ENCODE assay signal across 8 mouse cellular contexts in the genomic region with DNA sequence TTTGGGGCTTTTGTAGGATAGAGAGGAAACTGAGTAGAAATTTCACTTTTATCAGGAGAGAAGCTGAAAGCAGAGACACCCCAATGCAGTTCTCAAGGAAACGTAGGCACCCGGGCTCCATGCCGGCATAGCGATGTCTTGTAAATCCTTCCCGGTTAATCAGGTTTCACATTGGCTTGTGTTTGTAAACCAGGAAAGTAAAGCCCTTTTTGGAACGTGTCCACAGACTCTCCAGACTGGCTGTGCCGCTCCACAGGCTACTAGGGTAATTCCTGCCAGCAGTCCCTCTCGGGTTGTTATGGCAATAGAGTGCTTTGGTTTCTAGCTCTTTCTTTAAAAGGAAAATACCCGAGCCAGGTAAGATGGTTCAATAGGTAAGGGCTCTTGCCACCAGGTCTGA. TPM values are rescaled to one million over a fixed set of nuclear protein-coding genes. Genes with fewer than 3 reads are reported as not detected.
A peak's percentile ranks its signal among the peaks of the same experiment; 100 is the strongest.
DNase-seq lines count a peak whose midpoint lies in the region; ATAC-seq and TF ChIP-seq lines count a peak whose summit lies in the region.

No protein-coding gene starts in this region.

- DNase-seq in Patski (ENCODE audit: low read depth, low spot score): peak; percentile 75
- DNase-seq in cerebellum, postnatal 36 days: peak; percentile 49 to 60
- DNase-seq in large intestine, adult 2 months (ENCODE audit: low read depth, low spot score): peak; percentile 50
- peak; percentile 21 for DNase-seq in ovary, postnatal 36 days (ENCODE audit: low spot score)
- DNase-seq in spleen, postnatal 14 days (ENCODE audit: low spot score in 2 of 2): no peak

- in situ Hi-C loops in Patski (cut with MboI; ENCODE audit: low pct_unique_long_range_greater_than_20kb): no loop called here

- ATAC-seq in hindbrain, embryonic 16.5 days: peak; percentile 69
- ATAC-seq in hindbrain, embryonic 12.5 days (ENCODE audit: low FRiP score): no peak
- ATAC-seq in Patski: no peak
- ATAC-seq in activated CD4-positive, CD25-positive, alpha-beta regulatory T cell, adult 4 months: no peak

- TF ChIP-seq CTCF in Patski (IDR thresholded peaks at IDR 0.05): no peak

- 0 out of 2 replicates have a peak overlapping the region, but pooled peaks have one; percentile 13 for H3K4me2 ChIP-seq in hindbrain, embryonic 16.5 days (ENCODE audit: low read length)
- no peak overlapping the region for H3K4me2 ChIP-seq in hindbrain, embryonic 12.5 days (replicated peaks)

- peaks cover 9% of the 10 kb centered on the region for H3K4me1 ChIP-seq in hindbrain, embryonic 16.5 days (ENCODE audit: control insufficient read depth, insufficient read depth, low read depth, low read length)
- peaks cover 6% of the 10 kb centered on the region for H3K4me1 ChIP-seq in hindbrain, embryonic 12.5 days

- H3K36me3 ChIP-seq in hindbrain, embryonic 16.5 days (ENCODE audit: control insufficient read depth, insufficient read depth, low read length): no peaks in the 10 kb centered on the region
- H3K36me3 ChIP-seq in hindbrain, embryonic 12.5 days: no peaks in the 10 kb centered on the region

- H3K27ac ChIP-seq in hindbrain, embryonic 16.5 days (ENCODE audit: low read depth, low read length): no peak overlapping the region
- H3K27ac ChIP-seq in hindbrain, embryonic 12.5 days: no peak overlapping the region

- POLR2A ChIA-PET in Patski (lab: Charles Lee): no interaction called here

- H3K4me3 ChIP-seq in hindbrain, embryonic 16.5 days (ENCODE audit: low read length): no peak overlapping the region
- H3K4me3 ChIP-seq in hindbrain, embryonic 12.5 days: no peak overlapping the region

- H3K9ac ChIP-seq in hindbrain, embryonic 16.5 days (ENCODE audit: low read depth, low read length): no peak overlapping the region
- H3K9ac ChIP-seq in hindbrain, embryonic 12.5 days: no peak overlapping the region

- CTCF ChIA-PET in Patski (lab: Charles Lee): no interaction called here

- H3K27me3 ChIP-seq in hindbrain, embryonic 16.5 days (replicated peaks; ENCODE audit: control insufficient read depth, insufficient read depth, low read length): no peaks in the 10 kb centered on the region
- no peaks in the 10 kb centered on the region for H3K27me3 ChIP-seq in hindbrain, embryonic 12.5 days
- H3K27me3 ChIP-seq in Patski: no peaks in the 10 kb centered on the region

- 52% methylated on average over 9 of the region's 9 CpGs for WGBS in hindbrain, embryonic 16.5 days
- WGBS in hindbrain, embryonic 12.5 days: 70% methylated on average over 9 of the region's 9 CpGs
- 23% methylated on average over 9 of the region's 9 CpGs for WGBS in large intestine, adult 2 months

- H3K9me3 ChIP-seq in hindbrain, embryonic 16.5 days (ENCODE audit: control insufficient read depth, low read length): no peaks in the 10 kb centered on the region
- H3K9me3 ChIP-seq in hindbrain, embryonic 12.5 days (replicated peaks): no peaks in the 10 kb centered on the region

RNA-seq across cellular contexts. Expression of a gene that starts 40.6 kb away (rescaled TPM):
- polyA plus RNA-seq in hindbrain, embryonic 16.5 days (2015; fragmentation: Nextera tagmentation; extraction: Ambion mirVana): 14.8 and 17.1 TPM in 2 replicates
- 15.5 and 22.7 TPM in 2 replicates for polyA plus RNA-seq in hindbrain, embryonic 12.5 days (2016; fragmentation: Nextera tagmentation; extraction: Ambion mirVana)
- 7.6 TPM for polyA plus RNA-seq in Patski (2021)
- 9.4 and 24.6 TPM in 2 replicates for polyA plus RNA-seq in large intestine, adult 2 months (2012; rRNA removed)
- polyA plus RNA-seq in activated CD4-positive, CD25-positive, alpha-beta regulatory T cell, adult 4 months (2017; shearing (Covaris generic)): not detected

Comparison
In these comparisons a context has a peak if more than half of its experiments do, and no peak if none do; other contexts are left out.
1. DNase-seq: peak in Patski (single experiment), cerebellum, postnatal 36 days (2 of 2), large intestine, adult 2 months (single experiment) and ovary, postnatal 36 days (single experiment); none in spleen, postnatal 14 days (0 of 2).